Mouse (Mus musculus): Measurements from ENCODE around the gene Krtap17-1. TPM values are rescaled to one million over a fixed set of nuclear protein-coding genes. Genes with fewer than 3 reads are reported as not detected.

Krtap17-1 gene
- total and polyA plus RNA-seq, 3 experiments, result not detected

GRCm38 (mm10) chr11:99965961-99966360, 27.8 kb downstream of the Krtap17-1 start:
- Histone ChIP-seq H3K4me1 (ENCODE audit: control insufficient read depth in 1 of 2, insufficient read depth in 2 of 2, low read length in 2 of 2) (no peaks in the 10 kb centered on the region), H3K79me2 (ENCODE audit: control insufficient read depth, insufficient read depth, low read length, poor library complexity) (no peaks in the 10 kb centered on the region), H3K36me3 (ENCODE audit: control insufficient read depth in 1 of 2, insufficient read depth in 2 of 2, low read length in 2 of 2) (no peaks in the 10 kb centered on the region), H3K27ac (ENCODE audit: control insufficient read depth, low read depth, low read length) (no peak overlapping the region), H3K27me3 (ENCODE audit: control insufficient read depth in 1 of 2, insufficient read depth in 2 of 2, low read length in 2 of 2) (no peaks in the 10 kb centered on the region), H3K9me3 (replicated peaks; ENCODE audit: insufficient read depth, low read length) (no peaks in the 10 kb centered on the region; the same call in 1 of the 2 replicates), H3K9ac (ENCODE audit: control insufficient read depth, low read depth, low read length, poor library complexity, severe bottlenecking) (no peak overlapping the region), H3K4me3 (ENCODE audit: control insufficient read depth in 1 of 2, insufficient read depth in 1 of 2, low read depth in 2 of 2, low read length in 2 of 2) (no peak overlapping the region)
- no peak for TF ChIP-seq E2F4 (IDR thresholded peaks at IDR 0.05; ENCODE audit: borderline replicate concordance, low read depth, low read length)
- no peak for DNase-seq (ENCODE audit: low read depth, low spot score)

- Histone ChIP-seq H3K9me3 (replicated peaks; ENCODE audit: insufficient read depth, low read length) (no peaks in the 10 kb centered on the region; the same call in 1 of the 2 replicates), H3K27me3 (ENCODE audit: control insufficient read depth in 1 of 2, insufficient read depth in 2 of 2, low read length in 2 of 2) (no peaks in the 10 kb centered on the region), H3K36me3 (ENCODE audit: control insufficient read depth in 1 of 2, insufficient read depth in 2 of 2, low read length in 2 of 2) (no peaks in the 10 kb centered on the region), H3K9ac (ENCODE audit: control insufficient read depth, low read depth, low read length, poor library complexity, severe bottlenecking) (no peak overlapping the region), H3K79me2 (ENCODE audit: control insufficient read depth, insufficient read depth, low read length, poor library complexity) (no peaks in the 10 kb centered on the region), H3K4me3 (ENCODE audit: control insufficient read depth in 1 of 2, insufficient read depth in 1 of 2, low read depth in 2 of 2, low read length in 2 of 2) (no peak overlapping the region), H3K27ac (ENCODE audit: control insufficient read depth, low read depth, low read length) (no peak overlapping the region), H3K4me1 (ENCODE audit: control insufficient read depth in 1 of 2, insufficient read depth in 2 of 2, low read length in 2 of 2) (no peaks in the 10 kb centered on the region)
- DNase-seq (ENCODE audit: low read depth, low spot score), result no peak
- TF ChIP-seq TAL1 (IDR thresholded peaks at IDR 0.05; ENCODE audit: low read length), result no peak
- TF ChIP-seq RAD21 (IDR thresholded peaks at IDR 0.05; ENCODE audit: low read depth, low read length), result no peak
- TF ChIP-seq CTCF (IDR thresholded peaks at IDR 0.05 in 2 of 3, conservative IDR thresholded peaks at IDR 0.05 in 1 of 3; ENCODE audit: control insufficient read depth in 1 of 3, insufficient read depth in 1 of 3, low read depth in 2 of 3, low read length in 3 of 3, poor library complexity in 1 of 3, severe bottlenecking in 1 of 3), result 0 out of 6 replicates have a peak, but pooled peaks of 1 of the 3 experiments have one; percentile 10
- no peak for TF ChIP-seq GABPA (IDR thresholded peaks at IDR 0.05; ENCODE audit: low read depth, low read length)
- no peak for TF ChIP-seq MXI1 (IDR thresholded peaks at IDR 0.05; ENCODE audit: low read depth, low read length)
- no peak for TF ChIP-seq CHD2 (IDR thresholded peaks at IDR 0.05; ENCODE audit: low read length)
- no peak for TF ChIP-seq TCF12 (IDR thresholded peaks at IDR 0.05; ENCODE audit: low read depth, low read length)
Observed at GRCm38 (mm10) chr11:99964213-99964612, 29.6 kb downstream of the Krtap17-1 start.

GRCm38 (mm10) chr11:99948175-99948574, 45.6 kb downstream of the Krtap17-1 start, which contains the start of gene Krtap9-5:
Gene Krtap9-5, plus strand, starts transcription at chr11:99948475.
- DNase-seq (ENCODE audit: low read depth, low spot score), result no peak
- Histone ChIP-seq H3K4me3 (ENCODE audit: control insufficient read depth in 1 of 2, insufficient read depth in 1 of 2, low read depth in 2 of 2, low read length in 2 of 2) (no peak within 1 kb of the TSS), H3K9me3 (replicated peaks; ENCODE audit: insufficient read depth, low read length) (no peaks in the 10 kb centered on the region), H3K36me3 (ENCODE audit: control insufficient read depth in 1 of 2, insufficient read depth in 2 of 2, low read length in 2 of 2) (no peaks in the 10 kb centered on the region), H3K27ac (ENCODE audit: control insufficient read depth, low read depth, low read length) (no peak within 1 kb of the TSS), H3K79me2 (ENCODE audit: control insufficient read depth, insufficient read depth, low read length, poor library complexity) (no peaks in the 10 kb centered on the region), H3K27me3 (ENCODE audit: control insufficient read depth in 1 of 2, insufficient read depth in 2 of 2, low read length in 2 of 2) (no peaks in the 10 kb centered on the region), H3K4me1 (ENCODE audit: control insufficient read depth in 1 of 2, insufficient read depth in 2 of 2, low read length in 2 of 2) (no peaks in the 10 kb centered on the region), H3K9ac (ENCODE audit: control insufficient read depth, low read depth, low read length, poor library complexity, severe bottlenecking) (no peak within 1 kb of the TSS)
- TF ChIP-seq ETS1 (IDR thresholded peaks at IDR 0.05; ENCODE audit: low read depth, low read length), result no peak
- TF ChIP-seq MYC (IDR thresholded peaks at IDR 0.05; ENCODE audit: low read depth, low read length), result no peak
- TF ChIP-seq ELF1 (IDR thresholded peaks at IDR 0.05; ENCODE audit: low read depth, low read length), result no peak
- no peak for TF ChIP-seq MXI1 (IDR thresholded peaks at IDR 0.05; ENCODE audit: low read depth, low read length)
- no peak for TF ChIP-seq MAFK (IDR thresholded peaks at IDR 0.05; ENCODE audit: borderline replicate concordance, low read depth, low read length)
- TF ChIP-seq SMC3 (IDR thresholded peaks at IDR 0.05; ENCODE audit: low read depth, low read length), result no peak
- TF ChIP-seq MYB (IDR thresholded peaks at IDR 0.05; ENCODE audit: low read depth, low read length), result no peak
- no peak for TF ChIP-seq GATA1 (IDR thresholded peaks at IDR 0.05; ENCODE audit: low read depth, low read length)
- no peak for TF ChIP-seq TBP (IDR thresholded peaks at IDR 0.05; ENCODE audit: low read depth, low read length)
- no peak for TF ChIP-seq MAX (IDR thresholded peaks at IDR 0.05; ENCODE audit: low read length)
- TF ChIP-seq CHD2 (IDR thresholded peaks at IDR 0.05; ENCODE audit: low read length), result no peak
- no peak for TF ChIP-seq POLR2AphosphoS2 (IDR thresholded peaks at IDR 0.05; ENCODE audit: low read length)
- TF ChIP-seq TAL1 (IDR thresholded peaks at IDR 0.05; ENCODE audit: low read length), result no peak
- no peak for TF ChIP-seq NRF1 (IDR thresholded peaks at IDR 0.05; ENCODE audit: insufficient read depth, low read depth, low read length, poor library complexity, severe bottlenecking)
- no peak for TF ChIP-seq ZKSCAN1 (IDR thresholded peaks at IDR 0.05; ENCODE audit: low read depth, low read length)
- TF ChIP-seq RCOR1 (IDR thresholded peaks at IDR 0.05; ENCODE audit: low read depth, low read length), result no peak
- TF ChIP-seq MEF2A (IDR thresholded peaks at IDR 0.05; ENCODE audit: extremely low read depth, insufficient replicate concordance, low read depth, low read length, poor library complexity, severe bottlenecking), result no peak
- no peak for TF ChIP-seq ZMIZ1 (IDR thresholded peaks at IDR 0.05; ENCODE audit: low read depth, low read length)
- TF ChIP-seq E2F4 (IDR thresholded peaks at IDR 0.05; ENCODE audit: borderline replicate concordance, low read depth, low read length), result no peak
